Mouse (Mus musculus) bone marrow, adult 2 months (tissue): Measurements from ENCODE around the gene Slc25a33.

Experiments used
- CTCF ChIP-seq: fragments of 200-500 bp; IDR thresholded peaks from 2 replicates; pipeline ENCODE4 v1.5.1; 2011; ENCODE audit warnings: low read length, control low read depth; ENCODE audit not compliant: control insufficient read depth, insufficient read depth
- POLR2A ChIP-seq: fragments of 200-500 bp; IDR thresholded peaks from 2 replicates; pipeline ENCODE4 v1.6.1; 2011; ENCODE audit warnings: low read depth, mild to moderate bottlenecking, control low read depth, low read length, borderline replicate concordance; ENCODE audit not compliant: control insufficient read depth

DNA sequence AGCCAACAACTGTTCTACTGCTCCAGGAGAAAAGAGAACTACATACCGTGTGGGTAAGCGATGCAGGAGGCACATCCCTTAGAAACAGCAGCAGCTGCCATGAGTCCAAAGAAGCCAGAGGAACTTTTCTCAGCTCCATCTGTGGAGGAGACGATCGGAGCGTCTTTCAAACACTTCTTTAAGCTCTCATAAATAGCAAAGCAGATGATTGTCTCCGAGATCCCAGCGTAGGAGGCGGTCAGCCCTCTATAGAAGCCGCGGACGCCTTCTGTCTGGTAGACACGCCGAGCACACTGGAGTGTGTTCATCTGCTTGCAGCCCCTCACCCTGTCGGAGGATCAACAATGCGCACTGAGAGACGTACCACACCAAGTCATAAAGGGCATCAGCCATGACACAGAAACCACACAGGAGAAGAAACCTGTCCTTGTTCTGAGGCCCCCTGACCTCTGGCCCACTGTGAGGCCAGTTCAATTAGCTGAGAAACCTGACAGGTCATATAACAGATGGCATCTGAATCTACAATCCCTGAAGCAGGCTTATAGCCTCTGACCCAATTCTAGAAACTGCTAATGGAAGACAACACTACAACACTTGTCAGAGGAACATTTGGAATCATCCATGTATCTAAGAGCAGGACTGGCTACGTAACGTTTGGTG, 24.9 kb downstream of the Slc25a33 start:
- TF ChIP-seq POLR2A: no peak
- TF ChIP-seq CTCF: no peak
